Mouse (Mus musculus) spleen, adult 2 months (tissue): ENCODE results near the gene Tkt.

ENCODE experiments used
- CTCF ChIP-seq: fragments of 200-500 bp; IDR thresholded peaks from 2 replicates; pipeline ENCODE4 v1.5.1; 2011; ENCODE audit warnings: mild to moderate bottlenecking, inconsistent platforms; ENCODE audit not compliant: insufficient read depth, insufficient read length, insufficient replicate concordance; ENCODE audit errors: extremely low read depth
- POLR2A ChIP-seq: fragments of 200-500 bp; IDR thresholded peaks from 2 replicates; pipeline ENCODE4 v1.6.1; 2011; ENCODE audit warnings: low read depth, low read length, inconsistent platforms

DNA sequence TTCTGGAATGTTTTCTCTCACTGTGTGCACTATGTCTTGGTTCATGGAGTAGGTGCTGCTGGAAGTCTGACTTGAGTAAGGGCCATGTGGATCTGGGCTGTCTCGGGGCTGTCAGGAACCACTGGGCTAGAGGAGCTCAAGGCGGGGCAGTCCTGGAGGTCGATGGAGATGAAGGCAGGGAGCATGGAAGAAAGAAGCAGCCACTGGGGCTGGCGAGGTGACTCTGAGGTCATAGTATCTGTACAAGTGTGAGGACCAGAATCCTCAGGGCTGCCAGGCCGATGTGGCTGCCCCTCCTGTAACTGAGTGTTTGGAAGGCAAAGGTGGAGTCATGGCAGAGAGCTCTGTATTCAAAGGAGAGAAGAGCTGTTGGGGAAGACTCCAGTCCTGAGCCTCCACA is 19.2 kb upstream of the Tkt start:
- TF ChIP-seq POLR2A = no peak
- TF ChIP-seq CTCF = no peak
